8 mouse cellular contexts compared by ENCODE assay signal in genomic region chr1:170214383-170214756, GRCm38 (mm10). TPM values are rescaled to one million over a fixed set of nuclear protein-coding genes. Genes with fewer than 3 reads are reported as not detected.
DNase-seq lines count a peak whose midpoint lies in the region; ATAC-seq and TF ChIP-seq lines count a peak whose summit lies in the region.

No protein-coding gene starts in this region.

- ATAC-seq in lung, postnatal 0 days, result no peak
- no peak for ATAC-seq in intestine, embryonic 15.5 days
- no peak for ATAC-seq in neural tube, embryonic 15.5 days (ENCODE audit: low FRiP score)

- peak; percentile 36 for DNase-seq in lung, postnatal 0 days (ENCODE audit: low spot score)
- DNase-seq in lung, postnatal 10 days, result no peak
- no peak for DNase-seq in cerebellum, adult 9-11 months
- DNase-seq in adrenal gland, adult 2 months, result no peak
- DNase-seq in left cerebral cortex, postnatal 25 days (ENCODE audit: low spot score in 2 of 2), result no peak

- TF ChIP-seq CTCF in lung, postnatal 0 days (IDR thresholded peaks at IDR 0.05), result no peak
- TF ChIP-seq CTCF in cortical plate, adult 2 months (IDR thresholded peaks at IDR 0.05; ENCODE audit: extremely low read depth, insufficient read depth, low read length), result no peak

- no peaks in the 10 kb centered on the region for H3K27me3 ChIP-seq in lung, postnatal 0 days (replicated peaks; ENCODE audit: insufficient read depth, low read length)
- H3K27me3 ChIP-seq in intestine, embryonic 15.5 days (replicated peaks), result no peaks in the 10 kb centered on the region
- peaks cover 9% of the 10 kb centered on the region; the same call in 1 of the 2 replicates for H3K27me3 ChIP-seq in neural tube, embryonic 15.5 days (replicated peaks)

- peak overlapping the region; percentile 91 for H3K27ac ChIP-seq in lung, postnatal 0 days (ENCODE audit: low read length)
- H3K27ac ChIP-seq in cortical plate, adult 2 months (ENCODE audit: insufficient read depth, low read length), result no peak overlapping the region
- H3K27ac ChIP-seq in intestine, embryonic 15.5 days, result no peak overlapping the region
- H3K27ac ChIP-seq in neural tube, embryonic 15.5 days (replicated peaks), result peak overlapping the region; percentile 76

- TF ChIP-seq EP300 in lung, postnatal 0 days (IDR thresholded peaks at IDR 0.05), result no peak

- 20% methylated on average over 7 of the region's 7 CpGs for WGBS in lung, postnatal 0 days
- WGBS in intestine, embryonic 15.5 days, result 23% methylated on average over 7 of the region's 7 CpGs
- 45% methylated on average over 7 of the region's 7 CpGs for WGBS in neural tube, embryonic 15.5 days

- peaks cover 4% of the 10 kb centered on the region; the same call in 1 of the 2 replicates for H3K36me3 ChIP-seq in lung, postnatal 0 days (ENCODE audit: insufficient read depth, low read length)
- H3K36me3 ChIP-seq in intestine, embryonic 15.5 days, result peaks cover 8% of the 10 kb centered on the region; the same call in 1 of the 2 replicates
- H3K36me3 ChIP-seq in neural tube, embryonic 15.5 days, result peaks cover 15% of the 10 kb centered on the region

- H3K9me3 ChIP-seq in lung, postnatal 0 days (ENCODE audit: low read length), result no peaks in the 10 kb centered on the region
- no peaks in the 10 kb centered on the region for H3K9me3 ChIP-seq in intestine, embryonic 15.5 days
- H3K9me3 ChIP-seq in neural tube, embryonic 15.5 days (replicated peaks), result no peaks in the 10 kb centered on the region

- no peaks in the 10 kb centered on the region for H3K4me1 ChIP-seq in lung, postnatal 0 days (ENCODE audit: insufficient read depth, low read depth, low read length)
- H3K4me1 ChIP-seq in cortical plate, adult 2 months (ENCODE audit: control insufficient read depth, insufficient read depth, low read length), result peaks cover 2% of the 10 kb centered on the region; the same call in 1 of the 2 replicates
- 0 out of 2 replicates have a peak, but pooled peaks cover 4% of the 10 kb centered on the region for H3K4me1 ChIP-seq in intestine, embryonic 15.5 days (replicated peaks)
- peaks cover 13% of the 10 kb centered on the region for H3K4me1 ChIP-seq in neural tube, embryonic 15.5 days

- TF ChIP-seq POLR2A in cortical plate, adult 2 months (IDR thresholded peaks at IDR 0.05; ENCODE audit: extremely low read depth, insufficient read depth, low read length), result no peak

- intact Hi-C loops in left cerebral cortex, postnatal 25 days (cut with DNase I), result loop anchor here (10.0 kb wide), 1 partner anchor 370 kb away; the partner anchor contains the start of gene Nos1ap

- peak overlapping the region; percentile 72 for H3K4me2 ChIP-seq in lung, postnatal 0 days (replicated peaks; ENCODE audit: low read depth, low read length)
- H3K4me2 ChIP-seq in intestine, embryonic 15.5 days (replicated peaks), result peak overlapping the region; percentile 71
- H3K4me2 ChIP-seq in neural tube, embryonic 15.5 days, result peak overlapping the region; percentile 71

- H3K9ac ChIP-seq in lung, postnatal 0 days (replicated peaks; ENCODE audit: low read depth), result peak overlapping the region; percentile 91
- H3K9ac ChIP-seq in intestine, embryonic 15.5 days, result peak overlapping the region; percentile 87
- peak overlapping the region; percentile 87 for H3K9ac ChIP-seq in neural tube, embryonic 15.5 days (replicated peaks)

- H3K4me3 ChIP-seq in lung, postnatal 0 days (ENCODE audit: low read depth, low read length), result peak overlapping the region; percentile 84
- H3K4me3 ChIP-seq in cortical plate, adult 2 months (ENCODE audit: insufficient read depth, low read length), result peak overlapping the region; percentile 72
- peak overlapping the region; percentile 85 for H3K4me3 ChIP-seq in intestine, embryonic 15.5 days (replicated peaks)
- peak overlapping the region; percentile 78 for H3K4me3 ChIP-seq in neural tube, embryonic 15.5 days (replicated peaks)

RNA-seq across cellular contexts. Expression of gene Uhmk1, which starts 0.8 kb away (rescaled TPM):
- polyA plus RNA-seq in lung, postnatal 0 days (2015; fragmentation: Nextera tagmentation; extraction: Ambion mirVana), result 4.8 and 5.2 TPM in 2 replicates
- 77.4 and 83.4 TPM in 2 replicates for polyA plus RNA-seq in cortical plate, adult 2 months (2012; rRNA removed)
- polyA plus RNA-seq in intestine, embryonic 15.5 days (2015; fragmentation: Nextera tagmentation; extraction: Ambion mirVana), result 7.9 TPM in 2 replicates
- polyA plus RNA-seq in neural tube, embryonic 15.5 days (2015; fragmentation: Nextera tagmentation; extraction: Ambion mirVana), result 8.1 and 8.3 TPM in 2 replicates
- 10 to 100 TPM; 60.6 to 65.4 TPM for total RNA-seq in adrenal gland, adult 2 months (2021)
- polyA plus RNA-seq in adrenal gland, adult 2 months (2012; rRNA removed), result 8.0 and 8.3 TPM in 2 replicates
- 100 to 1,000 TPM; 146 TPM for total RNA-seq in left cerebral cortex, postnatal 25 days (2021)

RNA-seq across cellular contexts. Expression of gene Sh2d1b2, which starts 18.2 kb away (rescaled TPM):
- polyA plus RNA-seq in lung, postnatal 0 days (2015; fragmentation: Nextera tagmentation; extraction: Ambion mirVana), result 0.58 and 0.64 TPM in 2 replicates
- polyA plus RNA-seq in cortical plate, adult 2 months (2012; rRNA removed), result not detected in 2 replicates
- polyA plus RNA-seq in intestine, embryonic 15.5 days (2015; fragmentation: Nextera tagmentation; extraction: Ambion mirVana), result not detected in 2 replicates
- not detected in 2 replicates for polyA plus RNA-seq in neural tube, embryonic 15.5 days (2015; fragmentation: Nextera tagmentation; extraction: Ambion mirVana)
- not detected for total RNA-seq in adrenal gland, adult 2 months (2021)
- polyA plus RNA-seq in adrenal gland, adult 2 months (2012; rRNA removed), result not detected in 2 replicates
- not detected for total RNA-seq in left cerebral cortex, postnatal 25 days (2021)

RNA-seq across cellular contexts. Expression of gene Uap1, which starts 39.6 kb away (rescaled TPM):
- polyA plus RNA-seq in lung, postnatal 0 days (2015; fragmentation: Nextera tagmentation; extraction: Ambion mirVana), result 50.6 and 53.2 TPM in 2 replicates
- polyA plus RNA-seq in cortical plate, adult 2 months (2012; rRNA removed), result 51.8 and 54.1 TPM in 2 replicates
- 52.4 and 54.5 TPM in 2 replicates for polyA plus RNA-seq in intestine, embryonic 15.5 days (2015; fragmentation: Nextera tagmentation; extraction: Ambion mirVana)
- 64.4 and 65.5 TPM in 2 replicates for polyA plus RNA-seq in neural tube, embryonic 15.5 days (2015; fragmentation: Nextera tagmentation; extraction: Ambion mirVana)
- total RNA-seq in adrenal gland, adult 2 months (2021), result 10 to 100 TPM; 42.3 to 47.2 TPM
- 7.0 and 7.5 TPM in 2 replicates for polyA plus RNA-seq in adrenal gland, adult 2 months (2012; rRNA removed)
- total RNA-seq in left cerebral cortex, postnatal 25 days (2021), result 10 to 100 TPM; 62.3 to 65.9 TPM

Comparison
In these comparisons a context has a peak if more than half of its experiments do, and no peak if none do; other contexts are left out.
1. H3K27ac ChIP-seq: peak in lung, postnatal 0 days (single experiment) and neural tube, embryonic 15.5 days (single experiment); none in cortical plate, adult 2 months (single experiment) and intestine, embryonic 15.5 days (single experiment).
2. Peak in every context shown above with its lines, with median percentiles within 50 percentile points of each other: H3K4me2 ChIP-seq, H3K4me3 ChIP-seq and H3K9ac ChIP-seq.